Mouse (Mus musculus) MEL (cell line): ENCODE measurements around the gene Insyn1.

Source experiments
- CHD1 ChIP-seq: IDR thresholded peaks from 2 replicates; pipeline ENCODE4 v1.6.1; 2012; ENCODE audit warnings: low read depth, mild to moderate bottlenecking, inconsistent platforms, low read length, improper control_type of control experiment
- CHD2 ChIP-seq: IDR thresholded peaks from 2 replicates; pipeline ENCODE4 v1.6.1; 2011; ENCODE audit warnings: low read length, improper control_type of control experiment
- CTCF ChIP-seq, 3 experiments: IDR thresholded peaks in 2 of 3; conservative IDR thresholded peaks in 1 of 3; 2 replicates each; pipeline ENCODE4 v1.5.1; 2011 to 2012; ENCODE audit warnings: low read length in 3 of 3, low read depth in 2 of 3, mild to moderate bottlenecking in 2 of 3, improper control_type of control experiment in 1 of 3, inconsistent platforms in 1 of 3, mixed read lengths in 1 of 3, moderate library complexity in 1 of 3; ENCODE audit not compliant: control insufficient read depth in 1 of 3, insufficient read depth in 1 of 3, poor library complexity in 1 of 3, severe bottlenecking in 1 of 3
- E2F4 ChIP-seq: IDR thresholded peaks from 2 replicates; pipeline ENCODE4 v1.6.1; 2011; ENCODE audit warnings: low read depth, low read length, improper control_type of control experiment, borderline replicate concordance
- EP300 ChIP-seq, 2 experiments: IDR thresholded peaks; 2 replicates each; pipeline ENCODE4 v1.6.1; 2011; ENCODE audit warnings: improper control_type of control experiment in 2 of 2, low read length in 2 of 2, low read depth in 1 of 2, mild to moderate bottlenecking in 1 of 2
- MEF2A ChIP-seq: IDR thresholded peaks from 2 replicates; pipeline ENCODE4 v1.6.1; 2014; ENCODE audit warnings: low read depth, mild to moderate bottlenecking, inconsistent platforms, low read length, improper control_type of control experiment; ENCODE audit not compliant: poor library complexity, insufficient replicate concordance, severe bottlenecking; ENCODE audit errors: extremely low read depth
- POLR2A ChIP-seq, 2 experiments: IDR thresholded peaks; 2 replicates each; pipeline ENCODE4 v1.6.1; 2011 to 2012; ENCODE audit warnings: low read length in 2 of 2, mild to moderate bottlenecking in 2 of 2, control low read depth in 1 of 2, improper control_type of control experiment in 1 of 2, low read depth in 1 of 2, moderate library complexity in 1 of 2; ENCODE audit not compliant: control insufficient read depth in 1 of 2, insufficient read depth in 1 of 2, poor library complexity in 1 of 2
- POLR2AphosphoS5 ChIP-seq: IDR thresholded peaks from 2 replicates; pipeline ENCODE4 v1.6.1; 2012; ENCODE audit warnings: low read depth, borderline replicate concordance, mild to moderate bottlenecking, inconsistent platforms, low read length, moderate library complexity, mixed read lengths
- TBP ChIP-seq: IDR thresholded peaks from 2 replicates; pipeline ENCODE4 v1.8.0; 2011; ENCODE audit warnings: low read depth, low read length, improper control_type of control experiment
- TCF12 ChIP-seq: IDR thresholded peaks from 2 replicates; pipeline ENCODE4 v1.6.1; 2014; ENCODE audit warnings: low read depth, mild to moderate bottlenecking, inconsistent platforms, low read length, improper control_type of control experiment, moderate library complexity

GRCm38 (mm10) chr9:58441351-58442104, 46.9 kb upstream of the Insyn1 start:
- no peak for TF ChIP-seq CTCF (IDR thresholded peaks at IDR 0.05 in 2 of 3, conservative IDR thresholded peaks at IDR 0.05 in 1 of 3; ENCODE audit: control insufficient read depth in 1 of 3, insufficient read depth in 1 of 3, low read depth in 2 of 3, low read length in 3 of 3, poor library complexity in 1 of 3, severe bottlenecking in 1 of 3)
- no peak for TF ChIP-seq EP300 (IDR thresholded peaks at IDR 0.05; ENCODE audit: low read depth in 1 of 2, low read length in 2 of 2)
- no peak for TF ChIP-seq POLR2A (IDR thresholded peaks at IDR 0.05; ENCODE audit: control insufficient read depth in 1 of 2, insufficient read depth in 1 of 2, low read depth in 1 of 2, low read length in 2 of 2, poor library complexity in 1 of 2)
- no peak for TF ChIP-seq CHD2
- no peak for TF ChIP-seq CHD1
- no peak for TF ChIP-seq TBP
- TF ChIP-seq MEF2A: no peak
- no peak for TF ChIP-seq POLR2AphosphoS5
- TF ChIP-seq E2F4: no peak
- no peak for TF ChIP-seq TCF12
